Mouse (Mus musculus): ENCODE measurements around the gene Zfp710. TPM values are rescaled to one million over a fixed set of nuclear protein-coding genes. Genes with fewer than 3 reads are reported as not detected.
A peak's percentile ranks its signal among the peaks of the same experiment; 100 is the strongest.

Gene Zfp710
- polyA plus RNA-seq, 1 experiment from 2014 or later: 20.5 TPM

GRCm38 (mm10) chr7:80075946-80076583 lies 51.5 kb downstream of the Zfp710 start:
- Histone ChIP-seq H3K27me3 (no peaks in the 10 kb centered on the region), H3K4me1 (peaks cover 90% of the 10 kb centered on the region), H3K4me3 (replicated peaks) (no peak overlapping the region), H3K4me2 (no peak overlapping the region), H3K36me3 (peaks cover under 1% of the 10 kb centered on the region), H3K27ac (peak overlapping the region; percentile 91; the same call in 1 of the 2 replicates), H3K9ac (no peak overlapping the region), H3K9me3 (replicated peaks) (no peaks in the 10 kb centered on the region)
- WGBS: 28% methylated on average over 4 of the region's 4 CpGs
- no peak for ATAC-seq (replicated peaks; ENCODE audit: low FRiP score)

GRCm38 (mm10) chr7:80076961-80077716 lies 52.5 kb downstream of the Zfp710 start:
- ATAC-seq (replicated peaks; ENCODE audit: low FRiP score): no peak
- H3K9me3 ChIP-seq (replicated peaks): no peaks in the 10 kb centered on the region
- no peak overlapping the region for H3K9ac ChIP-seq
- peak overlapping the region; percentile 91 for H3K27ac ChIP-seq
- H3K36me3 ChIP-seq: peaks cover 12% of the 10 kb centered on the region
- no peaks in the 10 kb centered on the region for H3K27me3 ChIP-seq
- H3K4me3 ChIP-seq (replicated peaks): no peak overlapping the region
- WGBS: 70% methylated on average over 6 of the region's 6 CpGs
- peaks cover 87% of the 10 kb centered on the region for H3K4me1 ChIP-seq
- H3K4me2 ChIP-seq: no peak overlapping the region

GRCm38 (mm10) chr7:80077801-80078200 lies 53.2 kb downstream of the Zfp710 start:
- Histone ChIP-seq H3K4me2 (no peak overlapping the region), H3K27ac (peak overlapping the region; percentile 91), H3K9me3 (replicated peaks) (no peaks in the 10 kb centered on the region), H3K9ac (no peak overlapping the region), H3K4me1 (peaks cover 82% of the 10 kb centered on the region), H3K4me3 (replicated peaks) (no peak overlapping the region), H3K36me3 (peaks cover 18% of the 10 kb centered on the region), H3K27me3 (no peaks in the 10 kb centered on the region)
- WGBS: 55% methylated on average over 9 of the region's 9 CpGs
- no peak for ATAC-seq (replicated peaks; ENCODE audit: low FRiP score)

DNA sequence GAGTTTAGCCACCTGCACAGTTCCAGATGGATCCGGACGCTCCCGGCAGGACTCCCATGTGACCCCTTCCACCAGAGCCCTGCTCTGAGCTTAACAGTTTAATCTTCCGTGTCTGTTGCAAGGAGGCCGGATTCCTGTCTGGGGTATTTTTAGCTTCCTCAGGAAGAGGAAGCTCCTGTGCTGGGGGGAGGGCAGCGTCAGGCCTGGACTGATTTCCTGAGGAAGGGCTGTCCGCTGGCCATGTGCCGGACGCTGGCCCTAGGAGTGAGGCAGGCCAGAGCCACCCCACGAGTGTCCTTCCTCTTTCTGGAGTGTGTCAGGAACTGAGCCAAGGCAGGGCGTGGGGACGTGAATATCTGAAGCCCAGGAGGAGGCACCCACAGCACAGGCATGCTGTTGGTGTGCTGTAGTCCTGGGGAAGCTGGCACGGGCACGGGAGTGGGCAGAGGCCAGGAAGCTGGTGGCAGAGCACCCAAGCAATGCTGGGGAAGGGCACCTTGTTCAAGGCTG lies 54.2 kb downstream of the Zfp710 start:
- Histone ChIP-seq H3K4me1 (peaks cover 76% of the 10 kb centered on the region), H3K9ac (peak overlapping the region; percentile 15; the same call in 1 of the 2 replicates), H3K4me3 (replicated peaks) (no peak overlapping the region; the same call in 1 of the 2 replicates)

GRCm38 (mm10) chr7:80081586-80082554 lies 57.3 kb downstream of the Zfp710 start:
- ATAC-seq (replicated peaks; ENCODE audit: low FRiP score): no peak
- H3K9me3 ChIP-seq (replicated peaks): no peaks in the 10 kb centered on the region
- WGBS: 92% methylated on average over 42 of the region's 42 CpGs
- no peak overlapping the region for H3K4me3 ChIP-seq (replicated peaks)
- H3K27me3 ChIP-seq: no peaks in the 10 kb centered on the region
- no peak overlapping the region for H3K27ac ChIP-seq
- H3K4me2 ChIP-seq: no peak overlapping the region
- no peak overlapping the region for H3K9ac ChIP-seq
- H3K36me3 ChIP-seq: peaks cover 43% of the 10 kb centered on the region
- peaks cover 64% of the 10 kb centered on the region for H3K4me1 ChIP-seq

More for the DNA sequence above, 54.2 kb downstream of the Zfp710 start:
- Histone ChIP-seq H3K36me3 (peaks cover 29% of the 10 kb centered on the region), H3K9me3 (replicated peaks) (no peaks in the 10 kb centered on the region), H3K4me2 (peak overlapping the region; percentile 46), H3K27ac (peak overlapping the region; percentile 91), H3K27me3 (no peaks in the 10 kb centered on the region)
- 9% methylated on average over 14 of the region's 14 CpGs for WGBS
- peak; percentile 86 for ATAC-seq (replicated peaks; ENCODE audit: low FRiP score)

DNA sequence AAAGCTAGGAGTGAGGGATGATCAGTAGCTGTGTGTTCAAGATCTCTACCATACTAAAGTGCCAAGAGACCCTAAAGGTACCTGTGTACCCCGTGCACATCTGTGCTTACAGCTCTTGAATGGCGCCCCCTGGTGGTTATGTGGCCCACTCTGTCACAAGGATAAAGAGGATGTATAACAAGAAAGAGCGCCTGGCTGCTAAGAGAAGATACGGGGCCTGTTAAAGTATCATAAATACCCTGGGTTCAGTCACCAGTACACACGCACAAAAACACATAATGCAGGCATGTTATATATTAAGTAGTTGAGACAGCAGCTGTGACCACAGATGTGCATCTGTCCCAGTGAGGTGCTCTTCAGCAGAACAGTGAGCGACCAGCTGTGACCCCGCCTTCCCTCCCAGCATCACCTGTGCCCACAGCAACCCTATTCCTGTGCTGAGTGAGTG lies 59.9 kb downstream of the Zfp710 start:
- Histone ChIP-seq H3K9me3 (replicated peaks) (no peaks in the 10 kb centered on the region), H3K4me2 (no peak overlapping the region), H3K4me3 (replicated peaks) (no peak overlapping the region), H3K9ac (no peak overlapping the region), H3K4me1 (peaks cover 41% of the 10 kb centered on the region), H3K27ac (no peak overlapping the region), H3K27me3 (no peaks in the 10 kb centered on the region), H3K36me3 (peaks cover 69% of the 10 kb centered on the region)
- 58% methylated on average over 7 of the region's 7 CpGs for WGBS
- ATAC-seq (replicated peaks; ENCODE audit: low FRiP score): no peak

GRCm38 (mm10) chr7:80085970-80086715 lies 61.5 kb downstream of the Zfp710 start:
- H3K4me2 ChIP-seq: peak overlapping the region; percentile 31
- peak overlapping the region; percentile 82 for H3K27ac ChIP-seq
- peaks cover 33% of the 10 kb centered on the region for H3K4me1 ChIP-seq
- H3K36me3 ChIP-seq: peaks cover 84% of the 10 kb centered on the region
- H3K4me3 ChIP-seq (replicated peaks): 0 out of 2 replicates have a peak overlapping the region, but pooled peaks have one; percentile 2
- H3K27me3 ChIP-seq: no peaks in the 10 kb centered on the region
- H3K9ac ChIP-seq: no peak overlapping the region
- peak; percentile 61 for ATAC-seq (replicated peaks; ENCODE audit: low FRiP score)
- WGBS: 61% methylated on average over 33 of the region's 33 CpGs
- H3K9me3 ChIP-seq (replicated peaks): no peaks in the 10 kb centered on the region

- 76% methylated on average over 9 of the region's 9 CpGs for WGBS
These were observed 63.6 kb downstream of the Zfp710 start for GRCm38 (mm10) chr7:80088191-80088590.

DNA sequence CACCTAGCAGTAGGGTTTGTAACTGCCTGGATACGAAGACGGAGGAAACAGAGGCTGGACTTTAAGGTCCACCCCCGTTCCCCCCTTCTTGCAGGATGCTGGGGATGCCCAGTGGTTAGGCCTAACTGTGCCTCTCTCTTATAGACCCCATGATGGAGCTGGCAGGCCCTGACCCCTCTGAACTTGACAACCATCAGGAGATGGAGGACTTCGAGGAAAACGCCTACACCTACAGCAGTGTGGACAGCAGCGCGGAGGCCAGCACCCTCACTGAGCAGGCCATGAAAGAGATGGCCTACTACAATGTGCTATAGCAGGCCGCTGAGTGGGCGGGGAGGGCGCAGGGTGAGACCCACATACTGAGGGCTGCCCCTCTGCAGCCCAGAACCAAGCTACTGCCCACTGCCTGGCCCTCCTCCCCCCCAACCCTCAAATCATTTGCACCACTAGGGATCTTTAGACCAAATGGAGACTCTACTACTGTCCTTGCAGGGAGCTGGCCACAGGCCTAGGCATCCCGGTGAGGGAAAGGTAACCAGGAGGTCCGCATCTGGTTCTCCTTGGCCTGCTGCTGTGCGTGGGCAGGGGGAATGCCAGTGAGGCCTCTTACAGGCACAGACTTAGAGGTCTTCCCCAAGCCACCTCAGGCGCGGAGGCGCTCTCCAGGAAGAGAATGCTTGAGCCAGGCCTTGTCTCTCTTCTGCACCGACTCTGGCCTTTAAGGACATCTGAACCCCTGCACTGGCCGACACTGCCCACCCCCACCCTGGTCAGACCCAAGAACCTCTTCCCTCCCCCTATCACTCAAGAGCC lies 65.8 kb downstream of the Zfp710 start:
- H3K9ac ChIP-seq: no peak overlapping the region
- 86% methylated on average over 18 of the region's 18 CpGs for WGBS
- no peak overlapping the region for H3K4me3 ChIP-seq (replicated peaks)
- no peaks in the 10 kb centered on the region for H3K27me3 ChIP-seq
- peaks cover 38% of the 10 kb centered on the region for H3K4me1 ChIP-seq
- peaks cover 97% of the 10 kb centered on the region for H3K36me3 ChIP-seq
- no peak for ATAC-seq (replicated peaks; ENCODE audit: low FRiP score)
- no peak overlapping the region for H3K4me2 ChIP-seq
- no peaks in the 10 kb centered on the region for H3K9me3 ChIP-seq (replicated peaks)
- H3K27ac ChIP-seq: no peak overlapping the region

More at GRCm38 (mm10) chr7:80088191-80088590, 63.6 kb downstream of the Zfp710 start:
- no peaks in the 10 kb centered on the region for H3K9me3 ChIP-seq (replicated peaks)
- H3K36me3 ChIP-seq: peaks cover 84% of the 10 kb centered on the region
- H3K4me2 ChIP-seq: no peak overlapping the region
- ATAC-seq (replicated peaks; ENCODE audit: low FRiP score): no peak
- no peak overlapping the region for H3K4me3 ChIP-seq (replicated peaks)
- H3K27ac ChIP-seq: no peak overlapping the region
- peaks cover 42% of the 10 kb centered on the region for H3K4me1 ChIP-seq
- no peak overlapping the region for H3K9ac ChIP-seq
- H3K27me3 ChIP-seq: no peaks in the 10 kb centered on the region

- no peaks in the 10 kb centered on the region for H3K9me3 ChIP-seq (replicated peaks)
- no peaks in the 10 kb centered on the region for H3K27me3 ChIP-seq
- H3K4me2 ChIP-seq: no peak overlapping the region
- H3K4me3 ChIP-seq (replicated peaks): no peak overlapping the region
- 54% methylated on average over 13 of the region's 13 CpGs for WGBS
- H3K9ac ChIP-seq: no peak overlapping the region
- peaks cover 32% of the 10 kb centered on the region for H3K4me1 ChIP-seq
- H3K36me3 ChIP-seq: peaks cover 99% of the 10 kb centered on the region
- H3K27ac ChIP-seq: peak overlapping the region; percentile 61
- no peak for ATAC-seq (replicated peaks; ENCODE audit: low FRiP score)
These were observed 66.6 kb downstream of the Zfp710 start for GRCm38 (mm10) chr7:80091004-80091865.

Data from kidney, embryonic 15.5 days (tissue).